Mouse (Mus musculus): ENCODE measurements around the gene Olfr378. TPM values are rescaled to one million over a fixed set of nuclear protein-coding genes. Genes with fewer than 3 reads are reported as not detected.

The Olfr378 gene
- total RNA-seq (2023): not detected

DNA sequence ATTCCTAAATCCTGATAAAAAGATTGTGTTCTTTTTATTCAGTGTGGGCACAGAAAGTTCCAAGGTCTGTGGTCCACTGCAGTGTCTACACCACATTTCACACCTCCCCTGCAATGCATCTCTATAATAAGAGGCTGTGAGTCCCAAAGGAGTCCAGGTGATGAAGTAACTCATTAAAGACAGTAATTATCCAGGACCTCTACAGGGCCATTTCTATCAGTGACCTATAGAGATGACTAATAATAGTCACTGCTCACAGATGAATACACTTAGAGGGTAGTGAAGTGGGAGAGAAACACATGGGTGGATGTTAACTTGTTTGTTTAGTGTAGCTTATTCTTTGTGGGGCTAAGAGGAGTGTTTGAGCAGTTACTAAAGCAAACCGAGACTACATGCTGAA lies at the start of gene Olfr378:
Gene Olfr378 (minus strand): TSS at position 101 of the 400 bp plus-strand sequence.

DNA sequence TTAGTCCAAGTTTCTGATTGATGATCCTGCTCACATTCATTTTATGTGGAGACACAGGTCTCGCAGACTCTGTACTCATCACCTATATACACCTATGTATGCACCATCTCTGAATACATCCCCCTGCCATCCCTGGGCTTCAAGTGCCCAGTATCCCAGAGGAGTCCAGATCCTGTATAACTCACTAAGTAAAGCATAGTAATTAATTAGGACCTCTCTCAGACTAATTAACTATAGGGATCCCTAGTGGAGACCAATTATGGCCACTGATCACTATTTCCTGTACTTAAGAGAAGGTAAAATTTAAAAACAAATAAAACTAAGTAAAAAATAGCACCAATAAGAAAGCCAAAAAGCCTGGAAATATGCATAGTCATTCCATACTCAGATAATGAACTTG lies 29.1 kb upstream of the Olfr378 start, which contains the start of gene Olfr380:
Gene Olfr380 (minus strand): TSS at position 101 of the 400 bp plus-strand sequence.

DNA sequence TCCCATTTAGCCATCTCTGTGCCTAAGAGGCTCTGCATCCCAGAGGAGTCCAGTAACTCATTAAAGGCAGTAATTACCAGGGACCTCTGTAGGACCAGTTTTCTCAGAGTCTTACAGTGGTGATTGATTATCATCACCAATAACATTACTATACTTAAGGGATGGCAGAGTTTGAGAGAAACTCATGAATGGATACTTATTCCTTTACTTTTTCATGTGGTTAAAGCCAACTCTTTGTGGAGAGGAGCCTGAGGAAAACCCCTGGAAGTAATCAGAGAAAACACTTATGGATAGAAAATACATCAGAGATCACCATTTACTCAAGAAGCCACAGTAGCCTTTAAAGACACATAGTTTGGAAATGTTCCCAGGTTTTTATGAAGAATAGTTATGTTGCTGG lies 28.8 kb downstream of the Olfr378 start, which contains the start of gene Olfr1:
Gene Olfr1 (minus strand): TSS at position 101 of the 400 bp plus-strand sequence.

Other genes starting within 250 kb of the Olfr378 start
- 10 to 100 TPM; 17.6 to 19.5 TPM for gene Ctns, start 229.4 kb downstream of the Olfr378 start, total RNA-seq (2023)
- 1 to 10 TPM; 5.7 to 6.6 TPM for gene Shpk, start 229.0 kb downstream of the Olfr378 start, total RNA-seq (2023)
- gene Trpv1, start 194.2 kb downstream of the Olfr378 start, total RNA-seq (2023): not detected
- not detected for gene Trpv3, start 161.1 kb downstream of the Olfr378 start, total RNA-seq (2023)
- not detected for gene Aspa, start 98.9 kb downstream of the Olfr378 start, total RNA-seq (2023)
- gene Gm49340, start 98.7 kb downstream of the Olfr378 start, total RNA-seq (2023): not detected
- gene Spata22, start 98.7 kb downstream of the Olfr378 start, total RNA-seq (2023): not detected
- not detected for gene Olfr20, start 77.7 kb downstream of the Olfr378 start, total RNA-seq (2023)
- not detected for gene Olfr376, start 57.2 kb downstream of the Olfr378 start, total RNA-seq (2023)
- not detected for gene Olfr1, start 28.9 kb downstream of the Olfr378 start, total RNA-seq (2023)
- gene Olfr380, start 29.0 kb upstream of the Olfr378 start, total RNA-seq (2023): not detected
- not detected for gene Olfr381, start 63.1 kb upstream of the Olfr378 start, total RNA-seq (2023)
- gene Olfr382, start 88.7 kb upstream of the Olfr378 start, total RNA-seq (2023): not detected
- gene Olfr385, start 164.5 kb upstream of the Olfr378 start, total RNA-seq (2023): not detected
- not detected for gene Olfr384, start 170.1 kb upstream of the Olfr378 start, total RNA-seq (2023)

Measured in T-cell, adult 66 days (primary cell).